Mouse (Mus musculus) heart, postnatal 25 days (tissue): Measurements from ENCODE around the gene F5. TPM values are rescaled to one million over a fixed set of nuclear protein-coding genes. Genes with fewer than 3 reads are reported as not detected.

ENCODE experiments used
- DNase-seq: peaks from one replicate; pipeline ENCODE4 v3.0.0; 2022; ENCODE audit warnings: low spot score
- intact Hi-C: fragments of 180-260 bp; cut with DNase I; formaldehyde crosslinking; loops from one replicate; pipeline ENCODE4 v1.15.1; 2025
- total RNA-seq, 2 experiments: library from RNA; stranded (reverse); gene quantifications; 2 replicates each; pipeline ENCODE4 v1.2.3; 2021

The F5 gene
- total RNA-seq, 2 experiments from 2014 or later: 1.6 to 1.9 TPM

DNA sequence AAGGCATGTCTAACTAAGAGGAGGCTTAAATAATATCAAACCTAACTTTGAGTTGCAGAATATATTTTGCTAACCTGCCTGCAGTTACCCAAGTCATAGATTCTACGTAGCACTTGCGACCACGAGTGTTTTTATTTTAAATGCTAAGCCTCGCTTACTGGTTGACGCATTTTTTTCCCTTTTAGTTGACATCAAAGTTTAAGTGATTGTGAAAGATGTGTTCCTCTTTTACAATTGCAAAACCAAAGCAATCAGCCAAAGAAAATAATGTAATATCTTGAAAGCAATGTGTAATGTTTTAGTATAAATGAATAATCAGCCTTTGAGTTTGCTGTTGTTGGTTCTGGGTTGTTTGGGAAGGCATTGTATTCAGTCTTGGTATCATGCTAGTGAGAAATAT lies 1.2 kb downstream of the F5 start:
- DNase-seq: no peak
- intact Hi-C loops: no loop called here

- intact Hi-C loops: no loop called here
- DNase-seq: no peak
Observed at GRCm38 (mm10) chr1:164154983-164155382, 3.3 kb downstream of the F5 start.

- intact Hi-C loops: no loop called here
- no peak for DNase-seq
Observed at GRCm38 (mm10) chr1:164158571-164158970, 6.9 kb downstream of the F5 start.

DNA sequence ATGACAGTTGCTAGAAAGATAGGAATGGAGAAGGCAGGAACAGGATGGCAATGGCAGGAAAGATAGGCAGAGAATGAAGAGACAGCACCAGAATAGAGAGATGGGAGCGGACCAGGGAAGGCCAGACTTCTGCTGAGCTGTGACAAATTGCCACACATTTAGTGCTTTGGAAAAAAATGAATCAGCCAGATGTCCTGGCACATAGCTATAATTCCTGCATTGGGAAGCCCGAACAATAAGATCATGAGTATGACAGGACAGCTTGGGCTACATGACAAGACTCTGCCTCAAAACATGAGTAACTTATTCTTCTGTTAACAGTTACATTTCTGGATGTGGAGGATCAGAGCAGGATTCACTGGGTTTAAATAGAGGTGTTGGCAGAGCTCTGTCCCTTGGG lies 8.1 kb downstream of the F5 start:
- no peak for DNase-seq
- intact Hi-C loops: no loop called here

GRCm38 (mm10) chr1:164162745-164163144 lies 11.1 kb downstream of the F5 start:
- intact Hi-C loops: no loop called here
- DNase-seq: no peak

DNA sequence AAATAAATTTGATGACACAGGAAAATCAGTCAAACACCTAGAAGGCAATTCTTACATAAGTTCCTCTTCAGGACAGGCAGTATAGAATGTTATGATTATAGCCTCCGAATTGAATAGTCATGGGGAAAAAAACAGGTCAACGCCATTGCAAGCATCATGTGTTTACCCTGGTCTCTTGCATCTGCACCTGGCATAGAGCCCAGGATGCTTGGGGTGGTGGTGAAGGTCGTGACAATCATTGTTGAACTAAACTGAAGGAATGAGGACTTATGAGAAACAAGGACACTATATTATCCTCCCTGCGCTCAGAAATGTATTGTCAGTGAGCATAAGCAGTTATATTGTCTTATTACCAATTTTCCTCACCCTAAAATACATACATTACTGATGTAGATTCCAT lies 17.2 kb downstream of the F5 start:
- DNase-seq: no peak
- intact Hi-C loops: no loop called here

DNA sequence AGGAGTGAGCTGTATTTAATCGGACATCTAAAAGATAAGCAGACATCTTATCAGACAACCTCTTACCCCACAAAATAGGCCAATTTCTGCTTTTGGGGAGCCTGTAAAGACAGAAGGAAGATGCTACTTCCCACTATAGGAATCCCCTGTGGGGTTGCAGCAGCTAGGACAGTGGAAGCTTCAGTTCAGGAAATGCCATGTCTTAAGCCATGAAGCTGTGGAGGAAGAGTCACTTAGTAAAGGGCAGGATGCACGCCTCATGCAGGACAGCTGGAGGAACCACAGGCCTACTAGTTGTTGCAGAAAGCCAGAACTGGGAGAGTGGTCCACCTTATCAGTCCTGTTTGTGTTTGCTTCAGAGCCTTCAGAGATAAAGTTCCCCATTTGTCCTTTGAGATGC lies 18.8 kb downstream of the F5 start:
- DNase-seq: no peak
- intact Hi-C loops: no loop called here

- no peak for DNase-seq
- intact Hi-C loops: no loop called here
Observed at GRCm38 (mm10) chr1:164173145-164173544, 21.5 kb downstream of the F5 start.

DNA sequence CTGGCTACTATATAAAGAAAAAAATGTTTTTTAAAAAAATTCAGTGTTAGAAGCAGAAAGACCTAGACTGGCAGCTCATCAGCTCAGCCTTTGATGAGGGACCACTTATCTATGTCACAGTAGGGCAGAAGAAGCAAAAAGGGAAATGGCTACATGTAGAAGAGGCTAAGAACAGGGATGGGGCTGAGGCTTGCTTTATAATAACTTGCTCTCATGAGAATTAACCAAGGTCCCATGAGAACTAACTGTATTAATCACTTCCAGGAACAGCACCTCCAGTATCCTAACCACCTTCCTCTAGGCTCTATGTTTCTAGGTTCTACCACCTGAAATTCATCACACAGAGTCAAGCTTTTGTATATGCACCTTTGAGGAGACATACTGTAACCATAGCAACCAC lies 25.2 kb downstream of the F5 start:
- intact Hi-C loops: no loop called here
- DNase-seq: no peak

- intact Hi-C loops: no loop called here
- no peak for DNase-seq
Observed at GRCm38 (mm10) chr1:164178429-164178828, 26.8 kb downstream of the F5 start.

GRCm38 (mm10) chr1:164184142-164184870 lies 32.7 kb downstream of the F5 start:
- no peak for DNase-seq

DNA sequence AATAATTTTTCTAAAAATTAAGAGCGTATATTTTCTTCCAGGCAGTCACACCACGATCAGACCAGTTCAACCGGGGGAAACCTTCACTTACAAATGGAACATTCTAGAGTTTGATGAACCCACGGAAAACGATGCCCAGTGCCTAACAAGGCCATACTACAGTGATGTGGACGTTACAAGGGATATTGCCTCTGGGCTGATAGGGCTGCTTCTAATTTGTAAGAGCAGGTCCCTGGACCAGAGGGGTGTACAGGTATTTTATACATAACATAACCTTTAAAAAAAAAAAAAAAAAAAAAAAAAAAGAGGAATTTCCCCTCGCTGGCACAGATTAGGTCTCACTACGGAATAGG lies 33.2 kb downstream of the F5 start:
- intact Hi-C loops: loop anchor here (5.0 kb wide), 1 partner anchor 178 kb away; no protein-coding TSS in a partner anchor

More at GRCm38 (mm10) chr1:164184142-164184870, 32.7 kb downstream of the F5 start:
- intact Hi-C loops: loop anchor here (5.0 kb wide), 1 partner anchor 177 kb away; no protein-coding TSS in a partner anchor

DNA sequence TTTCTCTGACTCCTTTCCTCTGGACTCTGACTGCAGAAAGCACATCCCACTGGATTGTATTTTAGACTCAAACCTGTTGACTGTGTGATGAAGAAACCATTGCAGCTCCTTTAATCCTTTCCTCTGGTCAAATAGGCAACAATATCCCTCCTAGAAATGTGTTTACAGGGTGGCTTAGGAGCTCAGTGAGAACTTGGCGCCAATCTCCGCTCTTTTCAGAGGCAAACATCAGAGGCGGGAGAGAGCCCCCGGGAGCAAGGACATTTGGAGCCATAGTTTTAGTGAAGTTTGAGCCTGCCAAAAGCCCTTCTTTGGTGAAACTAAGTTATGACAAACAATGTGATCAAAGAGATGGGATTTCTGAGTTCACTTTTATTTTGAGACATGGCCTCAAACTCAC lies 33.7 kb downstream of the F5 start:
- intact Hi-C loops: no loop called here
- no peak for DNase-seq

More for the DNA sequence above, 33.2 kb downstream of the F5 start:
- DNase-seq: no peak

- intact Hi-C loops: no loop called here
- no peak for DNase-seq
Observed at GRCm38 (mm10) chr1:164187002-164187560, 35.4 kb downstream of the F5 start.

GRCm38 (mm10) chr1:164199551-164199950 lies 47.9 kb downstream of the F5 start:
- DNase-seq: no peak
- intact Hi-C loops: no loop called here

- DNase-seq: no peak
- intact Hi-C loops: no loop called here
Observed at GRCm38 (mm10) chr1:164208437-164208836, 56.8 kb downstream of the F5 start.

GRCm38 (mm10) chr1:164210899-164211298 lies 59.3 kb downstream of the F5 start:
- intact Hi-C loops: no loop called here
- no peak for DNase-seq

- intact Hi-C loops: no loop called here
Observed at GRCm38 (mm10) chr1:164212686-164213085, 61.0 kb downstream of the F5 start.

DNA sequence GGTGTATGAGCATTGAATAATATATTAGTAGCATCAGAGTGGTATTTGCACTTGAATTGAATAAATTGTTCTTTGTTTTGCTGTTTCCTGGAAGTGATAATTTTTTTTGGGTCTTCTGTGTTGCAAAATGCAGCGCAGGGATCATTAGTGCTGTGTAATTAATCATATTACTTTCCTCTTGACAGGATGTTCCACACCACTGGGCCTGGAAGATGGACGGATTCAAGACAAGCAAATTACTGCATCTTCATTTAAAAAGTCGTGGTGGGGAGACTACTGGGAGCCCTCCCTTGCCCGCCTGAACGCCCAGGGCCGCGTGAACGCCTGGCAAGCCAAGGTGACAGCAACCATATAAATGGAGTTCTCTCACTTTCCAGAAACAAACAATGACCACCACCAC lies 62.6 kb downstream of the F5 start:
- no peak for DNase-seq

More at GRCm38 (mm10) chr1:164212686-164213085, 61.0 kb downstream of the F5 start:
- no peak for DNase-seq

DNA sequence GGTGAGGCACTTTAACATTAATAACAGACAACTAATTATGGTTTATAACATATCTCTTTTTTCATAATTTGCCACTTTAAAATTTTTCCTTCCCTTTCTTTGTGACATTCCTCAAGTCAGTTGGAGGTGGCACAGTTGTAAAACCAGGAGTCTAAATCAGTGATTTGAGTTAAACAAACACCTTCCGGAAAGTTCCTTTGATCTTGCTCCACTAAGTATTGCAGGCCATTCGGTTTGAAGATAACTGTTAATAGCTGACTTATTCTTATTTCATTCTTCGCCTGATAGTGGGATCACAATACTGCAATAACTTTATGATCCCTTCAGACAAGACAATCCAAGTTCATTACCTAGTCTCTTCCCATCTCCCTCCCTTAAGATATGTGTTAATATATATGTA lies 63.5 kb downstream of the F5 start:
- intact Hi-C loops: no loop called here
- no peak for DNase-seq

More for the DNA sequence above, 62.6 kb downstream of the F5 start:
- intact Hi-C loops: no loop called here

GRCm38 (mm10) chr1:164215540-164215939 lies 63.9 kb downstream of the F5 start:
- no peak for DNase-seq
- intact Hi-C loops: no loop called here
